Mouse (Mus musculus) small intestine, adult 2 months (tissue): ENCODE measurements around the gene Nr2f2. TPM values are rescaled to one million over a fixed set of nuclear protein-coding genes. Genes with fewer than 3 reads are reported as not detected.

Experiments used
- H3K27ac ChIP-seq: fragments of 200-500 bp; 2 replicates; pipeline ENCODE4 v1.5.1; 2012; ENCODE audit warnings: low read depth, low read length, control low read depth, inconsistent platforms; ENCODE audit not compliant: insufficient read depth
- H3K27me3 ChIP-seq: fragments of 200-500 bp; 2 replicates; pipeline ENCODE4 v1.6.1; 2012; ENCODE audit warnings: mild to moderate bottlenecking, moderate library complexity, low read length, inconsistent platforms; ENCODE audit not compliant: control insufficient read depth, insufficient read depth
- H3K36me3 ChIP-seq: fragments of 200-500 bp; 2 replicates; pipeline ENCODE4 v1.6.1; 2012; ENCODE audit warnings: mild to moderate bottlenecking, low read length, control low read depth, inconsistent platforms; ENCODE audit not compliant: control insufficient read depth, insufficient read depth
- H3K4me1 ChIP-seq: fragments of 200-500 bp; 2 replicates; pipeline ENCODE4 v1.6.1; 2012; ENCODE audit warnings: low read length, inconsistent platforms, mixed read lengths; ENCODE audit not compliant: control insufficient read depth, insufficient read depth, insufficient read length
- H3K4me3 ChIP-seq: fragments of 200-500 bp; 2 replicates; pipeline ENCODE4 v1.5.1; 2012; ENCODE audit warnings: low read depth, mild to moderate bottlenecking, control low read depth, inconsistent platforms, low read length, moderate library complexity
- CTCF ChIP-seq: fragments of 200-500 bp; IDR thresholded peaks from 2 replicates; pipeline ENCODE4 v1.5.1; 2012; ENCODE audit warnings: low read depth, mild to moderate bottlenecking, control low read depth, inconsistent platforms, low read length, moderate library complexity, mixed read lengths; ENCODE audit not compliant: insufficient replicate concordance, insufficient read length; ENCODE audit errors: extremely low read depth
- POLR2A ChIP-seq: fragments of 200-500 bp; IDR thresholded peaks from 2 replicates; pipeline ENCODE4 v1.6.1; 2012; ENCODE audit warnings: low read depth, mild to moderate bottlenecking, control low read depth, inconsistent platforms, low read length, moderate library complexity
- WGBS: fragments of 180-500 bp; shearing (Covaris S2); methylation state at CpG from one replicate; pipeline ENCODE4 v1.1.7; 2018; 5-methylcytosine and 5-hydroxymethylcytosine counted together
- polyA plus RNA-seq: library from polyadenylated mRNA; depleted of rRNA; stranded (reverse); fragments of >200 nt; gene quantifications from 2 replicates; pipeline ENCODE4 v1.2.3, GENCODE M21; 2012

Gene Nr2f2
- polyA plus RNA-seq, 1 experiment: 35.0 TPM

DNA sequence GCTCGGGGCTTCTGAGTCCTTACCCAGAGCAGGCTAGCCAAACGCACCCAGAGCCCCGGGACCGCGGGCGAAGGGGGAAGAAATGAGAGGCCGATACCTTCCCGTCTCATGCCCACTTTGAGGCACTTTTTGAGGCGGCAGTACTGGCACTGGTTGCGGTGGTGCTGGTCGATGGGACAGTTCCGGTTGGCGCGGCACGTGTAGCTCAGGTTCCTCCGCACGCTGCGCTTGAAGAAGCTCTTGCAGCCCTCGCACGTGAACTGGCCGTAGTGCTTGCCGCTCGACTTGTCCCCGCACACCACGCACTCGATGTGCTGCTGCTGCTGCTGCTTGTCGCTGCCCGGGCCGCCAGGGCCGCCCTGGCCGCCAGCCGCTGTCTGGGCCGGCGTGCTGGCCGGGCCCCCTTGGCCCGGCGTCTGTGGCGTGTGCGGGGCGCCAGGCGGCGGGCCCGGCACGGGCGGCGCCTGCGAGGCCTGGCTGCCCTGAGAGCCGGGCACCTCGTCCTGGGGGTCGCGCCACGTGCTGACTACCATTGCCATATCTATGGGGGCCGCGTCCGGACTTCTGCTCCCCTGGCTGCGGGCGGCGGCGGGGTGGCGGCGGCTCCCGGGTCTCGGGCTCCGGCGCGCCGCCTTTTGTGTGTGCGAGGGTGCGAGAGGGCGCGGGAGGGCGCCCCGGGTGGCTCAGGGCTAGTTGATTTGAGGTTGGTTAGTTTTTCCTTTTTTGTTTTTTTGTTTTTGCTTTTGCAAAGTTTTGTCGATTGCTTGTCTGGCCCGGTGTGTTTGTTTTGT lies 6.5 kb downstream of the Nr2f2 start:
- under 1% methylated on average over 74 of the region's 75 CpGs for WGBS
- Histone ChIP-seq H3K27ac (peak overlapping the region; percentile 98), H3K4me3 (peak overlapping the region; percentile 79), H3K27me3 (peaks cover 5% of the 10 kb centered on the region; the same call in 1 of the 2 replicates), H3K36me3 (peaks cover 5% of the 10 kb centered on the region), H3K4me1 (no peaks in the 10 kb centered on the region; the same call in none of the 2 replicates)
- TF ChIP-seq POLR2A: 0 out of 2 replicates have a peak, but pooled peaks have one; percentile 10
- no peak for TF ChIP-seq CTCF

DNA sequence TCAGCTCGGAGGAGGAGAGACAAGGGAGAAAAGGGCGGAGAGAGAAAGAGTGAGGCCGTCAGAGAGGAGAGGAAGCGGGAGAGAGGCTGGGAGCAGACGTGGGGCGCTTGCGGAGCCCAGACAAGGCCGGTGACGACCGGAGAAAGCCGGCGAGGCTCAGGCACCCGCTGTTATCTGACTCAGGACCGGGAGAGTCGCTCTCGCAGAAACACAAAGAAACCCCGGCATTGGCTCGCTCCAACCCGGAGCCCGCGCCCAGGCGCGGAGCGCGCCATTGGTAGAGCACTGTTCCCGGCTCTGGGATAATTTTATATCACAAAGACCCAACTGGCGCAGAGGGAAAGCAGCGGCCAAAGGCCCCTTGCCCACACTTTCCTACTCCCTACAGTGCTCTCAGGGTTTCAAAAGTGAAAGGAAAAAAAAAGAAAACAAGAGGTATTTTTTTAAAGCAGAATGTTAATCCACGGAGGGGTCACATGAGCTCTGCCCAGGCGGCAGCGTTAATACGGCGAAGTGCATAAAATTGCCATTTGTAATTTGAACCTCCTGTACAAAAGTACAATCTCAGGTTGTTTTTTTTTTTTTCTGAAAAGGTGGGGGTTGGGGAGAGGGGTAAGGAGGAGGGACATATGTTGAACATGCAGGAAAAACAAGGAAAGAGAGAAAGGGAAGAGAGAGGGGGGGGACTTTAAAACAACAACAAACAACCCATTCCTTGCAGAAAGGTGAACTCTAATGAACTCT lies 7.5 kb downstream of the Nr2f2 start:
- H3K4me1 ChIP-seq: no peaks in the 10 kb centered on the region; the same call in none of the 2 replicates
- TF ChIP-seq POLR2A (no peak), CTCF (no peak)
- H3K27me3 ChIP-seq: no peaks in the 10 kb centered on the region
- peak overlapping the region; percentile 79 for H3K4me3 ChIP-seq
- WGBS: 1% methylated on average over 33 of the region's 33 CpGs
- peaks cover 6% of the 10 kb centered on the region for H3K36me3 ChIP-seq
- H3K27ac ChIP-seq: peak overlapping the region; percentile 44

DNA sequence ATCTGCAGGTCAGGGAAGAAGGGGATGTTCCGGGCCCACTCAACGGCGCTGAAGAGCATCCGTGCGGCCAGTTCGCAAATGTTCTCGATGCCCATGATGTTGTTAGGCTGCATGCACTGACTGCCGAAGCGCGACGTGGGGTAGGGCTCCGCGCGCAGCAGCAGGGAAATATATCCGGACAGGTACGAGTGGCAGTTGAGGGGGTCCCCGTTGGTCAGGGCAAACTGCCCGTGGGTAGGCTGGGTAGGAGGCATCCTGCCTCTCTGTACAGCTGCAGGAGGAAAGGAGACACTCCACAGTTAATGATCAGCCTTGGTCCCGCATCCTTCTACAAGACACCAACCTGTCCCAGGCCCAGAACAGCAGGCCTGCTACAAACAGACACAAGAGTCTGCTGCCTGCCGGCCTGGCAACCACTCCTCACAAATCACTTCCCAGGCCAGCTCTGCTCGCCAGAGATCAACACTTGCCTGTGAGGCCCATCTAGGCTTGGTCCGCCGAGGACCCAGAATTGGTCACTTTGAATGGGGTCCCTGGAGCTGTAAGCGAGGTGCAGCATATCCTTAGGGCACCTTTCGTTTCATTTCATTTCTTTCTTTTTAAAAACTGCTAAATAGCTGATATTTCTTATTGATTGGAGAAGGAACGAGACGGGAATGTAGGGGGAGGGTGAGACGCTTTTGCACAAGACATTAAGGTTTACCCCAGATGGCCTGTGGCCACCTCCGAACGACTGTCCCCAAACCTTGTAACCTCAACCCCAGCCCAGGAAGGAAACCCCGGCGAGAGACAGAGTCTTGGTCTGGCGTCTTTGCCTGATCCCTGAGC lies 8.3 kb downstream of the Nr2f2 start:
- H3K27ac ChIP-seq: peak overlapping the region; percentile 44
- 50% methylated on average over 33 of the region's 33 CpGs for WGBS

DNA sequence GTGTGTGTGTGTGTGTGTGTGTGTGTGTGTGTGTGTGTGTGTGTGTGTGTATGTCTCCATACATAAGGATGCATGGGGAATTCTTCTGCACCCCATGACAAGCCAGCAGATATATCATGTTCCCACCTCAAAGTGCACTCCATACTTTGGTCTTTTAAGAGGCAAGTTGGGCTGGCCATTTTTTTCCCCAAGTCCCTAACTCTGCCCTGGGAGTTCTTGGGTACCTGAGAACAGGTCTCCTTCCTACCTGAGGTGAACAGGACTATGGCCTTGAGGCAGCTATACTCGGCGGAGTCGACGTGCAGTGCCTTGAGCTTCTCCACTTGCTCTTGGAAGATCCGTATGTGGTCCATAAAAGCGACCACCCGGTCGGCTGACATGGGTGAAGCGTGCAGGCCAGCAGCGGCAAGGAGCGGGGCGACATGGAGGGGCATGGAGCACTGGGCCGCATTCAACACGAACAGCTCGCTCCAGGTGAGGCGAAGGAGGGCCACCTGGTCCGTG lies 9.0 kb downstream of the Nr2f2 start:
- peak overlapping the region; percentile 79 for H3K4me3 ChIP-seq
- no peak overlapping the region for H3K27ac ChIP-seq
- H3K36me3 ChIP-seq: peaks cover 8% of the 10 kb centered on the region
- 75% methylated on average over 17 of the region's 17 CpGs for WGBS
- no peaks in the 10 kb centered on the region; the same call in none of the 2 replicates for H3K4me1 ChIP-seq
- TF ChIP-seq CTCF: no peak
- no peak for TF ChIP-seq POLR2A
- H3K27me3 ChIP-seq: no peaks in the 10 kb centered on the region

More for the DNA sequence above, 8.3 kb downstream of the Nr2f2 start:
- Histone ChIP-seq H3K4me1 (no peaks in the 10 kb centered on the region; the same call in none of the 2 replicates), H3K27me3 (no peaks in the 10 kb centered on the region), H3K36me3 (peaks cover 8% of the 10 kb centered on the region), H3K4me3 (peak overlapping the region; percentile 79)
- TF ChIP-seq POLR2A (no peak), CTCF (no peak)

DNA sequence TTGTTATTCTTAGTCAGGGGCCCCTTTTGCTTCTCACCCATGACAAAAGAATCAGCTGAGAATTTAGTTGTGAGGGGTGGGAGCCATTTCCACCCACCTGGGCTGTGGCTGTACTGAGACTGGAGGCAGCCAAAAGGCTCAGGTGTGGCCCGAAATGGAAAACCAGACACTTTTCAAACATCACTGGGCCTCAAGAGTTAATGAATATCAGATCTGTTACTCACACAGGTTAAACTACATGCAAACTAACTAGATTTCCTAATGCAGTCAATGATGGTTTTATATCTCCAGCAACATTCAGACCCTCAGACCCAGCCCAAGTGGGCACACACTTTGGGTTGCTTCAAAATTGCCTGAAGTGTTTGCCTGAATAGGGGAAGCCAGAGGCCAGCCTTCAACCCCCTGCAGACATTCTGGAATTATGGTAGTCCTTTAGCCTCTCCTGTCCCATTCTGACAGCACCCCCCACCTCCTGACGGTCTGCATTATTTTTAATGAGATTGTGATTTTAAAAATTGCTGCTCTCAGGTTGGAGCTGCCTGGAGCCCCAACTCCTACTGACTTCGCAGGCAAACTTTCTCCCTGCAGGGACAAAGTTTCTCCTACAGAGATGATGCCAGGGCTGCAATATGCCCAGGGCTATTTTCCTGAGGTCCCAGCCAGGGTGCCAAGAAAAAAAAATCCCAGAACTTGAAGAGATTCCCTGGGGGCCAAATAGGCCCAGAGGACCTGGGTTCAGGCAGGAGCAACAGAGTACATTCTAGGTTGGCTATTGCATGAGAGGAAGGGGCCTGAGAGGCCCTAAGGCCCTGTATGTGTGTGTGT lies 9.6 kb downstream of the Nr2f2 start:
- Histone ChIP-seq H3K36me3 (peaks cover 8% of the 10 kb centered on the region), H3K27me3 (no peaks in the 10 kb centered on the region), H3K4me3 (peak overlapping the region; percentile 24), H3K4me1 (no peaks in the 10 kb centered on the region; the same call in none of the 2 replicates), H3K27ac (no peak overlapping the region)
- WGBS: 82% methylated on average over 3 of the region's 3 CpGs
- TF ChIP-seq CTCF (no peak), POLR2A (no peak)
